Mouse (Mus musculus): ENCODE measurements around the gene Sec62. TPM values are rescaled to one million over a fixed set of nuclear protein-coding genes. Genes with fewer than 3 reads are reported as not detected.

Sec62 gene
- total and polyA plus RNA-seq, 3 experiments: 26.2 to 64.5 (median 56.6) TPM

DNA sequence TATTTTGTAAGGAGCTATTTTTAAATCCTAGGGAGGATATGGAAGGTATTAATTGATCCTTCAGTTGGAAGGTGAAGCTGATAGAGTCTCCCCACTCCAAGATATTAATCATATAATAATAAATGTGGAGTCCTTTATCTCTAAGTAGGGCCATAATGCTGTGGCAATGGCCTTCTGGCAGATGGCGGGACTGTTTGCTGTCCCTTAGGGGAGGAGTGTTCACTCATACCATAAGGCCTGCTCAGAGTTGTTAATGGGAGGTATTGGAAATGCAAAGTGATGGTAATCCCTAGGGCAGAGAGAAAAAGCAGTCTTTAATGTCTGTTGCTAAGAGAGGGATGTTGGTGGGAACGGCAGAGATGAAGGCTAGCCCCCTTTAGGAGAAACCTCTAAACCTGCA is 53.1 kb downstream of the Sec62 start:
- dilution Hi-C loops (cut with MboI; ENCODE audit: extremely low pct_ligation_motif_present, extremely low pct_unique_long_range_greater_than_20kb, low sequenced_read_pairs): no loop called here
- no peaks in the 10 kb centered on the region for H3K79me2 ChIP-seq (replicated peaks; ENCODE audit: control insufficient read depth, extremely low read depth, insufficient read depth, poor library complexity, severe bottlenecking)
- in situ Hi-C loops (cut with MboI; ENCODE audit: low pct_ligation_motif_present, low pct_unique_long_range_greater_than_20kb, low sequenced_read_pairs): no loop called here

DNA sequence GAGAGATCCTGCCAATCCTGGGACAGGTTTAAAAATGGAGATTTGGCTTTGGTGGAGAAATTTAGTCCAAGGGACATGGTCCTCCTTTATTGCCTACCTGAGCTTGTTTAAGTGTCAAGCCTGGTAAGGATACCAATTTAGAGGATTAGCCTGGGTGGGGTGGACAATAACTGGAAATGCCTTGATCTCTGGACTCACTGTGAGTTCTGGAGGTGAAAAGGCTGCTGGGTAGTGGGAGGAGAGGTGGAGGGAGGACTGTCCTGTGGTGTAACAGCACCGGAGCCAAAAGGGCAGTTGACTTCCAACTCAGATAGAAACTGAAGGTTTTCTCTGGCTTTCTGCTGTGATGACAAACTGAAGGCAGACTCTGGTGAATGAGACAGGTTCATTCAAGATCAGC is 54.7 kb downstream of the Sec62 start:
- in situ Hi-C loops (cut with MboI; ENCODE audit: low pct_ligation_motif_present, low pct_unique_long_range_greater_than_20kb, low sequenced_read_pairs) (no loop called here), dilution Hi-C loops (cut with MboI; ENCODE audit: extremely low pct_ligation_motif_present, extremely low pct_unique_long_range_greater_than_20kb, low sequenced_read_pairs) (no loop called here)
- Histone ChIP-seq H3K36me3 (replicated peaks in 1 of 2; ENCODE audit: control insufficient read depth in 1 of 2, insufficient read depth in 1 of 2, low read length in 1 of 2) (no peaks in the 10 kb centered on the region), H3K4me1 (ENCODE audit: control insufficient read depth in 1 of 2, insufficient read depth in 2 of 2) (peaks cover 0 to 3% of the 10 kb centered on the region in 2 experiments; a peak in 2 of 4 replicates), H3K4me3 (replicated peaks in 1 of 3; ENCODE audit: low read depth in 2 of 3, low read length in 2 of 3, poor library complexity in 1 of 3) (no peak overlapping the region), H3K9ac (ENCODE audit: insufficient read depth, low read depth) (no peak overlapping the region), H3K4me2 (ENCODE audit: insufficient read depth, low read depth, poor library complexity, severe bottlenecking) (no peak overlapping the region), H3K27me3 (replicated peaks) (peaks cover under 1% of the 10 kb centered on the region), H3K27ac (ENCODE audit: insufficient read depth, low read depth) (no peak overlapping the region), H3K9me3 (replicated peaks; ENCODE audit: low read length) (no peaks in the 10 kb centered on the region), H3K79me2 (replicated peaks; ENCODE audit: control insufficient read depth, extremely low read depth, insufficient read depth, poor library complexity, severe bottlenecking) (no peaks in the 10 kb centered on the region)
- DNase-seq (ENCODE audit: extremely low read depth): no peak
- TF ChIP-seq MYC (IDR thresholded peaks at IDR 0.05; ENCODE audit: low read depth, low read length) (no peak), ZKSCAN1 (IDR thresholded peaks at IDR 0.05; ENCODE audit: borderline replicate concordance, low read depth, low read length) (no peak), MAX (IDR thresholded peaks at IDR 0.05; ENCODE audit: low read length) (no peak), ETS1 (conservative IDR thresholded peaks at IDR 0.05; ENCODE audit: low read depth, low read length) (no peak), JUND (conservative IDR thresholded peaks at IDR 0.05; ENCODE audit: low read depth, low read length) (no peak), TBP (conservative IDR thresholded peaks at IDR 0.05; ENCODE audit: low read depth, low read length) (no peak), USF2 (conservative IDR thresholded peaks at IDR 0.05; ENCODE audit: low read depth, low read length) (no peak), NELFE (IDR thresholded peaks at IDR 0.05; ENCODE audit: low read depth, low read length) (no peak), NRF1 (IDR thresholded peaks at IDR 0.05; ENCODE audit: low read depth, low read length) (no peak), CHD2 (IDR thresholded peaks at IDR 0.05; ENCODE audit: low read length) (no peak), KAT2A (IDR thresholded peaks at IDR 0.05; ENCODE audit: insufficient replicate concordance, low read length) (no peak), SMC3 (IDR thresholded peaks at IDR 0.05; ENCODE audit: low read depth, low read length) (no peak), HCFC1 (IDR thresholded peaks at IDR 0.05; ENCODE audit: low read depth, low read length) (no peak), CHD1 (IDR thresholded peaks at IDR 0.05; ENCODE audit: low read depth, low read length) (no peak), ZC3H11A (IDR thresholded peaks at IDR 0.05; ENCODE audit: low read depth, low read length) (no peak), UBTF (IDR thresholded peaks at IDR 0.05; ENCODE audit: low read depth, low read length) (no peak), ZMIZ1 (IDR thresholded peaks at IDR 0.05; ENCODE audit: low read depth, low read length) (no peak)

More for the DNA sequence above, 53.1 kb downstream of the Sec62 start:
- no peaks in the 10 kb centered on the region for H3K36me3 ChIP-seq (replicated peaks in 1 of 2; ENCODE audit: control insufficient read depth in 1 of 2, insufficient read depth in 1 of 2, low read length in 1 of 2)
- H3K27ac ChIP-seq (ENCODE audit: insufficient read depth, low read depth): no peak overlapping the region
- no peak for DNase-seq (ENCODE audit: extremely low read depth)
- no peak overlapping the region for H3K4me3 ChIP-seq (replicated peaks in 1 of 3; ENCODE audit: low read depth in 2 of 3, low read length in 2 of 3, poor library complexity in 1 of 3)
- no peaks in the 10 kb centered on the region for H3K27me3 ChIP-seq (replicated peaks)
- H3K4me2 ChIP-seq (ENCODE audit: insufficient read depth, low read depth, poor library complexity, severe bottlenecking): no peak overlapping the region
- no peaks in the 10 kb centered on the region for H3K9me3 ChIP-seq (replicated peaks; ENCODE audit: low read length)
- TF ChIP-seq JUND (conservative IDR thresholded peaks at IDR 0.05; ENCODE audit: low read depth, low read length) (no peak), BHLHE40 (IDR thresholded peaks at IDR 0.05; ENCODE audit: low read depth, low read length) (no peak), EP300 (IDR thresholded peaks at IDR 0.05; ENCODE audit: low read length) (no peak), ETS1 (conservative IDR thresholded peaks at IDR 0.05; ENCODE audit: low read depth, low read length) (no peak), RCOR1 (conservative IDR thresholded peaks at IDR 0.05; ENCODE audit: low read depth, low read length) (no peak), POLR2A (IDR thresholded peaks at IDR 0.05; ENCODE audit: low read depth, low read length) (no peak), MAZ (IDR thresholded peaks at IDR 0.05; ENCODE audit: low read depth, low read length) (no peak), ELF1 (IDR thresholded peaks at IDR 0.05; ENCODE audit: low read depth, low read length) (no peak), ZNF384 (IDR thresholded peaks at IDR 0.05; ENCODE audit: low read depth, low read length) (no peak), POLR2AphosphoS2 (IDR thresholded peaks at IDR 0.05; ENCODE audit: low read depth, low read length) (no peak), CHD1 (IDR thresholded peaks at IDR 0.05; ENCODE audit: low read depth, low read length) (no peak), USF2 (conservative IDR thresholded peaks at IDR 0.05; ENCODE audit: low read depth, low read length) (no peak), USF1 (IDR thresholded peaks at IDR 0.05; ENCODE audit: low read depth, low read length) (no peak), MXI1 (IDR thresholded peaks at IDR 0.05; ENCODE audit: low read depth, low read length) (no peak), ZKSCAN1 (IDR thresholded peaks at IDR 0.05; ENCODE audit: borderline replicate concordance, low read depth, low read length) (no peak), CTCF (conservative IDR thresholded peaks at IDR 0.05 in 1 of 2, IDR thresholded peaks at IDR 0.05 in 1 of 2; ENCODE audit: low read depth in 2 of 2, low read length in 2 of 2) (no peak), RAD21 (IDR thresholded peaks at IDR 0.05; ENCODE audit: low read depth, low read length) (no peak), KAT2A (IDR thresholded peaks at IDR 0.05; ENCODE audit: insufficient replicate concordance, low read length) (no peak), UBTF (IDR thresholded peaks at IDR 0.05; ENCODE audit: low read depth, low read length) (no peak)
- H3K9ac ChIP-seq (ENCODE audit: insufficient read depth, low read depth): no peak overlapping the region
- H3K4me1 ChIP-seq (ENCODE audit: control insufficient read depth in 1 of 2, insufficient read depth in 2 of 2): no peaks in the 10 kb centered on the region

All from CH12.LX (cell line).